Mouse (Mus musculus): ENCODE results near the gene Tomm20. TPM values are rescaled to one million over a fixed set of nuclear protein-coding genes. Genes with fewer than 3 reads are reported as not detected.

Tomm20 gene
- polyA plus RNA-seq, 1 experiment from 2014 or later: 372 TPM

DNA sequence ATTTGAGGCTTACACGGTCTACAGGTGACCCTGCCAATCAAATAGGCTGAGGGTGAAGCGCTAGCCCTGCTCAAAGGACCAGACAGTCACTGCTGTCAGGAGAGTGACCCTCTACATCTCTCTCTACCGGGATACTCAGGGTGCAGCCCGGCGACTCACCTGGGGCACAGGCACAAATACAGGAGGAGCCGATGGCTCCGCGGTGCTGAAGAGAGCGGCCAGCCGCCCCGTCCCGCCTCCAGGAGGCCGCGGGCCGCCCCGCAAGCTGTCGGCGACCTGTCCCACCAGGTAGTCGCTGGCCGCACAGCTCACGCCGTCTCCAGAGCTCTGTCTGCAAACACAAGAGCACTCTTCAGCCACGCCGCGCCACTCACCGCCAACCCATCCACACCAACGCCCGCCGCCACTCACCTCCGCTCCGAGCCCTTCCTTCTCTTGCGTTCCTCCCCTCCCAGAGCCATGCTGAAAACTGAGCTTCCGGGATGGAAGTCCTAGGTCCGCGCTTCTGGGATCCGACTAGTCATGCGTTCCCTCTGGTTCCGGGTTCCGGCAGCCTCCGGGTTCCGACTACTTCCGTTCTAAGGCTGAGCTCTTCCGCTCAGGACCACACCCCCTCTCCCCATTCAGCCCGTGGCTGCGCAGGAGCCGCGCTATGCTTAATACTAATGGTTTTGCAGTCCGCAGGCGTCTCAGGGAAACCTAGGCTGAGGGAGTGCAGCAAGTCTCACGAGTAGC lies 25.1 kb upstream of the Tomm20 start, which contains the start of gene Rbm34:
Rbm34 (minus strand) TSS at position 493 of the 735 bp plus-strand sequence.
- Histone ChIP-seq H3K27ac (ENCODE audit: low read depth, low read length) (peak within 1 kb of the TSS; percentile 75; the same call in 1 of the 2 replicates), H3K36me3 (ENCODE audit: control insufficient read depth, insufficient read depth, low read length) (peaks cover 5% of the 10 kb centered on the region; the same call in 1 of the 2 replicates), H3K4me2 (peak within 1 kb of the TSS; percentile 89), H3K9me3 (ENCODE audit: control insufficient read depth, low read length) (no peaks in the 10 kb centered on the region), H3K9ac (ENCODE audit: low read depth, low read length) (peak within 1 kb of the TSS; percentile 84), H3K4me3 (ENCODE audit: low read depth, low read length) (peak within 1 kb of the TSS; percentile 81), H3K4me1 (replicated peaks; ENCODE audit: control insufficient read depth, insufficient read depth, low read length) (peaks cover 13% of the 10 kb centered on the region), H3K27me3 (replicated peaks; ENCODE audit: control insufficient read depth, insufficient read depth, low read length) (no peaks in the 10 kb centered on the region)
- WGBS: under 1% methylated on average over 50 of the region's 50 CpGs
- DNase-seq (ENCODE audit: low spot score) (peak; percentile 92), ATAC-seq (replicated peaks; ENCODE audit: low FRiP score) (peak; percentile 97)

DNA sequence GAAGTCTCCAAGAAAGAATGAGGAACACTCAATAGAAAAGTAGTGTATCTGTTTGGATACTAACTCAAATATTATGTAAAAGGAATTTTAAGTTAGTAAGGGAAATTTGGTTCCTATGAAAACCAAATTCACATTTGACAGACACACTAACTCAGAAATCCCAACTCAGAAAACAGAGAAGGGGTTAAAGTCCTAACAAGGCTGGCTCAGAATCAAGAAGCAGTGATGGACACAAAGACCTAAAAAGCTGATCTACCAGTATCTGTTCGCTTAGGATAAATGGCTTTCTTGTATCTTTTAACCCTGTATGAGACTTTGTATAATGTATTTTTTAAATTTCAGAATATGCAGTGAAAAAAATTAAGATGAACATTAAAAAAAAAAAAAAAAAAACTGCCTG lies 23.9 kb upstream of the Tomm20 start:
- Histone ChIP-seq H3K9ac (ENCODE audit: low read depth, low read length) (no peak overlapping the region), H3K9me3 (ENCODE audit: control insufficient read depth, low read length) (no peaks in the 10 kb centered on the region)
- 91% methylated on average over 1 of the region's 1 CpGs for WGBS

DNA sequence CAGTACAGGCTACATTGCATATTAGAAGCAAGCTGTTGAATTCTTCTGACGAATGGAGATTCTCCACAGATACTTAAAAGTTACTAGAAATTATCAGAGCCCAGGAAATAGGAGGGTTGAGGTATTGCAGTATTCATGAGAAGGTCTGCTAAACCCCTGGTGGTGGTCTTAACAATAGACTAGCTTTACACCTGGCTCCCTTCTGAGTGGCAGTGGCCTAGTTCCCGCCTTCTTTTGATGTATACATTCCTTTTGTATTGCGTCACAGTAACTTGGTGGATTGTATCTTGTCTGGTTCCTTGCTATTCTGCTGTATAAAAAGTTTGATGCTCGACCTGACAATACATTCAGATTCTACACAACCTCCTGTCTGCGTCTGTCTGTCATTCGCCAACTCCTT lies 22.5 kb upstream of the Tomm20 start:
- Histone ChIP-seq H3K27ac (ENCODE audit: low read depth, low read length) (no peak overlapping the region), H3K27me3 (replicated peaks; ENCODE audit: control insufficient read depth, insufficient read depth, low read length) (no peaks in the 10 kb centered on the region), H3K36me3 (ENCODE audit: control insufficient read depth, insufficient read depth, low read length) (peaks cover 18% of the 10 kb centered on the region), H3K4me1 (replicated peaks; ENCODE audit: control insufficient read depth, insufficient read depth, low read length) (peaks cover 8% of the 10 kb centered on the region), H3K9me3 (ENCODE audit: control insufficient read depth, low read length) (no peaks in the 10 kb centered on the region), H3K4me2 (no peak overlapping the region), H3K4me3 (ENCODE audit: low read depth, low read length) (no peak overlapping the region), H3K9ac (ENCODE audit: low read depth, low read length) (no peak overlapping the region)
- WGBS: 91% methylated on average over 6 of the region's 6 CpGs
- DNase-seq (ENCODE audit: low spot score): no peak
- ATAC-seq (replicated peaks; ENCODE audit: low FRiP score): no peak

More for the DNA sequence above, 23.9 kb upstream of the Tomm20 start:
- Histone ChIP-seq H3K4me3 (ENCODE audit: low read depth, low read length) (no peak overlapping the region; the same call in 1 of the 2 replicates), H3K27ac (ENCODE audit: low read depth, low read length) (no peak overlapping the region), H3K4me2 (peak overlapping the region; percentile 84), H3K27me3 (replicated peaks; ENCODE audit: control insufficient read depth, insufficient read depth, low read length) (no peaks in the 10 kb centered on the region), H3K4me1 (replicated peaks; ENCODE audit: control insufficient read depth, insufficient read depth, low read length) (peaks cover 13% of the 10 kb centered on the region), H3K36me3 (ENCODE audit: control insufficient read depth, insufficient read depth, low read length) (peaks cover 14% of the 10 kb centered on the region)
- ATAC-seq (replicated peaks; ENCODE audit: low FRiP score): no peak
- no peak for DNase-seq (ENCODE audit: low spot score)

GRCm38 (mm10) chr8:126965246-126965645 lies 19.6 kb upstream of the Tomm20 start:
- Histone ChIP-seq H3K9me3 (ENCODE audit: control insufficient read depth, low read length) (no peaks in the 10 kb centered on the region), H3K4me1 (replicated peaks; ENCODE audit: control insufficient read depth, insufficient read depth, low read length) (peaks cover 8% of the 10 kb centered on the region), H3K9ac (ENCODE audit: low read depth, low read length) (no peak overlapping the region), H3K27ac (ENCODE audit: low read depth, low read length) (no peak overlapping the region), H3K4me2 (no peak overlapping the region), H3K4me3 (ENCODE audit: low read depth, low read length) (no peak overlapping the region), H3K27me3 (replicated peaks; ENCODE audit: control insufficient read depth, insufficient read depth, low read length) (no peaks in the 10 kb centered on the region), H3K36me3 (ENCODE audit: control insufficient read depth, insufficient read depth, low read length) (peaks cover 26% of the 10 kb centered on the region)
- WGBS: 82% methylated on average over 6 of the region's 6 CpGs
- DNase-seq (ENCODE audit: low spot score): no peak
- ATAC-seq (replicated peaks; ENCODE audit: low FRiP score): no peak

GRCm38 (mm10) chr8:126962871-126963270 lies 17.2 kb upstream of the Tomm20 start:
- Histone ChIP-seq H3K4me1 (replicated peaks; ENCODE audit: control insufficient read depth, insufficient read depth, low read length) (no peaks in the 10 kb centered on the region), H3K4me3 (ENCODE audit: low read depth, low read length) (no peak overlapping the region), H3K27ac (ENCODE audit: low read depth, low read length) (no peak overlapping the region), H3K9me3 (ENCODE audit: control insufficient read depth, low read length) (no peaks in the 10 kb centered on the region), H3K4me2 (no peak overlapping the region), H3K9ac (ENCODE audit: low read depth, low read length) (no peak overlapping the region), H3K36me3 (ENCODE audit: control insufficient read depth, insufficient read depth, low read length) (peaks cover 21% of the 10 kb centered on the region), H3K27me3 (replicated peaks; ENCODE audit: control insufficient read depth, insufficient read depth, low read length) (no peaks in the 10 kb centered on the region)
- DNase-seq (ENCODE audit: low spot score): no peak
- WGBS: 96% methylated on average over 1 of the region's 1 CpGs
- ATAC-seq (replicated peaks; ENCODE audit: low FRiP score): no peak

DNA sequence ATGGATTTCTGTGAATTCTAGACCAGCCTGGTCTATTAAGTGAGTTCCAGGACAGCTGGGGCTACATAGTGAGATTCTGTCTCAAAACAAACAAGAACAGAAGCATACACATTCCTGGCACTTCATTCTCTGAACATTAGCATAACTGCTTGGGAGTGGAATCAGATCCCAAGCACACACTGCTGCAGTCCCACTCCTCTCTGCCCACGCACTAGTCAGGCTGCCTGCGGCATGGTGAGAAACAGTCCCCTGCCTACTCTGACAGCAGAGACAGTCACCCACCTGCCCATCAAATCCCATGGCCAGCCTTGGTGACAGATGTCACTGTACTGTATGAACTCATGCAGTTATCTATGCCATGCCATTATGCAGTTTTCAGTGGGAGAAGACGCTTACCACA lies 15.9 kb upstream of the Tomm20 start:
- Histone ChIP-seq H3K4me3 (ENCODE audit: low read depth, low read length) (no peak overlapping the region), H3K4me1 (replicated peaks; ENCODE audit: control insufficient read depth, insufficient read depth, low read length) (no peaks in the 10 kb centered on the region), H3K27ac (ENCODE audit: low read depth, low read length) (no peak overlapping the region), H3K36me3 (ENCODE audit: control insufficient read depth, insufficient read depth, low read length) (peaks cover 21% of the 10 kb centered on the region), H3K9me3 (ENCODE audit: control insufficient read depth, low read length) (no peaks in the 10 kb centered on the region), H3K27me3 (replicated peaks; ENCODE audit: control insufficient read depth, insufficient read depth, low read length) (no peaks in the 10 kb centered on the region), H3K4me2 (no peak overlapping the region), H3K9ac (ENCODE audit: low read depth, low read length) (no peak overlapping the region)
- DNase-seq (ENCODE audit: low spot score) (no peak), ATAC-seq (replicated peaks; ENCODE audit: low FRiP score) (no peak)
- WGBS: 98% methylated on average over 3 of the region's 3 CpGs

- Histone ChIP-seq H3K4me3 (ENCODE audit: low read depth, low read length) (no peak overlapping the region), H3K9me3 (ENCODE audit: control insufficient read depth, low read length) (no peaks in the 10 kb centered on the region), H3K27ac (ENCODE audit: low read depth, low read length) (no peak overlapping the region), H3K36me3 (ENCODE audit: control insufficient read depth, insufficient read depth, low read length) (peaks cover 14% of the 10 kb centered on the region; the same call in 1 of the 2 replicates), H3K4me1 (replicated peaks; ENCODE audit: control insufficient read depth, insufficient read depth, low read length) (no peaks in the 10 kb centered on the region), H3K27me3 (replicated peaks; ENCODE audit: control insufficient read depth, insufficient read depth, low read length) (no peaks in the 10 kb centered on the region), H3K9ac (ENCODE audit: low read depth, low read length) (no peak overlapping the region), H3K4me2 (no peak overlapping the region)
- DNase-seq (ENCODE audit: low spot score) (no peak), ATAC-seq (replicated peaks; ENCODE audit: low FRiP score) (no peak)
- 86% methylated on average over 11 of the region's 11 CpGs for WGBS
Measured at GRCm38 (mm10) chr8:126951900-126952636, 6.4 kb upstream of the Tomm20 start.

DNA sequence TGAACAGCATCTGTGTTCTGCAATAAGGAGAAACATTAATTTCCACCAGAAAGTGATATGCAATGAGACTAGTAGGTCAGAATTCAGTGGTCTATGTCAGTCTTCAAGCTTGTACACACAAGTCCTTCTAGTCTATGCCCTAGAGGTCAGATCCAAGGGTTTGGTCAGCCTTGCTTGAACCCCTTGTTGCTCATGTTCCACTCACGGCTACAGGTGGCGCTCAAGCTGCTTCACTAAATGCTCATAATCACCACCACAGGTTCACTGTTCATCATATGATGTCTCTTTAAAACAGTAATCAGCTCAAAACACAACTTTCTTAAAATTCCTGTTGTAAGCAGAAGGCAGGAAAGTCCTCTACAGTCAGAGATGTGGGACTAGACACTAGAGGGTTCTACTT lies 3.9 kb upstream of the Tomm20 start:
- ATAC-seq (replicated peaks; ENCODE audit: low FRiP score): no peak

More for the DNA sequence above, 3.9 kb upstream of the Tomm20 start:
- Histone ChIP-seq H3K27ac (ENCODE audit: low read depth, low read length) (no peak overlapping the region), H3K27me3 (replicated peaks; ENCODE audit: control insufficient read depth, insufficient read depth, low read length) (no peaks in the 10 kb centered on the region), H3K9ac (ENCODE audit: low read depth, low read length) (no peak overlapping the region), H3K4me2 (no peak overlapping the region), H3K4me1 (replicated peaks; ENCODE audit: control insufficient read depth, insufficient read depth, low read length) (no peaks in the 10 kb centered on the region; the same call in none of the 2 replicates), H3K9me3 (ENCODE audit: control insufficient read depth, low read length) (no peaks in the 10 kb centered on the region), H3K36me3 (ENCODE audit: control insufficient read depth, insufficient read depth, low read length) (peaks cover 12% of the 10 kb centered on the region; the same call in 1 of the 2 replicates), H3K4me3 (ENCODE audit: low read depth, low read length) (no peak overlapping the region)
- no peak for DNase-seq (ENCODE audit: low spot score)
- 86% methylated on average over 2 of the region's 2 CpGs for WGBS
